Mouse (Mus musculus) liver, postnatal 0 days (tissue): ENCODE measurements around the gene Ptpra.

Source experiments
- CTCF ChIP-seq: sonication (generic); IDR thresholded peaks from 2 replicates; pipeline ENCODE4 v1.5.1; 2016; ENCODE audit warnings: antibody characterized with exemption, low read depth
- EP300 ChIP-seq: IDR thresholded peaks from 2 replicates; pipeline ENCODE4 v1.6.1; 2016; ENCODE audit warnings: antibody characterized with exemption, low read depth, mild to moderate bottlenecking

DNA sequence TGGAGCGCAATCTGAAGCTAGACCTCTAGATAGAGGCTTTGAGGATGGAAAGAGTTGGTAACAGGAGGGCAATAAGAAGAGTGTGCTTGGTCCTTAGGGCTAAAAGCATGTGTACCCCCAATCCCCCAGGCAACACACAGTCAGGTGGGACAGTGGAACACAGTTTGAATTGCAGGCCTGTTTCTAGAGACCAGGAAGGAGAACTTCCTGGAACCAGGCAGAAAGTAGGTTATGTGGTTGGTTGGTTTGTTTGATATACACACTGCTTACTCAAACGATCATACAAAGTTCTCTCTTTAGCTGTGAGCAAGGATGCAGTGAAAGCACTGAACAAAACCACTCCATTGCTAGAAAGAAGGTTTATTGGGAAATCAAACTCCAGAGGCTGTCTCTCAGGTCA is 82.1 kb downstream of the Ptpra start:
- TF ChIP-seq CTCF (no peak), EP300 (no peak)
